Mouse (Mus musculus): Measurements from ENCODE around the gene Adat3. TPM values are rescaled to one million over a fixed set of nuclear protein-coding genes. Genes with fewer than 3 reads are reported as not detected.

The Adat3 gene
- polyA plus RNA-seq, 1 experiment from 2014 or later = 4.8 TPM

DNA sequence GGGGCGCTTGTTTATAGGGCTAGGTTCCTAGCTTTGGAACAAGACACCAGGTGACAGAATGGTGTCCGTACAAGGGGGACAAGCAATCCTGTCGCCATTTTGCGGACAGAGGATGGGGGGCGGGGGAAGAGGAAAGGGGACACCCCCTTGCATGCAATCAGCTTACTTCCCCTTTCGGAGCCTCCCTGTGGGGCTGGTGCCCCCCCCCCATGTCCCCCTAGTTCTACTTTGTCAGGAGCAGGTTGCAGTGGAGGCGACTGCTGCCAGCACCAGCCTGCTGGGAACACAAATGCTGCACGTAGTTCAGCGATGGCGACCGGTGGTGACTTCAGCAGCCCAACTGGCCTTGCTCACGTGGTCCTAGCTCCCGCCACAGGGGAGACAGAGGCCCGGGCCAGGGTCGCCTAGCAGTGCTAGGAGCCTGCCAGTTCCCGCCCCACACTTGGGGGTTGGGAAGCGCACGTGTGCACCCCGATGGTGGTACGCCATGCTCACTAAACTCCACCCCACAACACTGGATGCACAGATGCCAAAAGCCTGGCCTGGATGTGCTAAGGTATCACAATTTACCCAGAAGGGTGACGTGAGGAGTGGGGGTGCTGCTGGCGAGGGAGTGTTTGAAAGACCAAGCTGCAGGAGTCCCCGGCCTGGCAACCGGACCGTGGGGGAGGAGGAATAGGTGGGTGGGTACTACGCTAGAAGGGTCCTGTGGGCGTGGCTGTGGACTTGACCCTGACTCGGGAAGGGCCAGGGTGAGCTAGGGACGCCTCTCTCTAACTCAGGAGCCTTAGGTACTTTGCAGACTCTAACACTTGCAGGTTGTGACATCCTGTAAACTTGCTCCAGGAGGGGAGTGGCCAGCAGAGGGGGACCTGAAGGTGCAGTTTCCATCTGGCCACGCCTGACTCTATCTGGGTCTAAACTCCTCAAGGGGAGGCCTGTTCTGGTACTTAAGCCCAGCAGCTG is 31.5 kb upstream of the Adat3 start:
- Histone ChIP-seq H3K36me3 (ENCODE audit: poor library complexity, severe bottlenecking) (peaks cover 16% of the 10 kb centered on the region), H3K4me1 (peaks cover 69% of the 10 kb centered on the region)

DNA sequence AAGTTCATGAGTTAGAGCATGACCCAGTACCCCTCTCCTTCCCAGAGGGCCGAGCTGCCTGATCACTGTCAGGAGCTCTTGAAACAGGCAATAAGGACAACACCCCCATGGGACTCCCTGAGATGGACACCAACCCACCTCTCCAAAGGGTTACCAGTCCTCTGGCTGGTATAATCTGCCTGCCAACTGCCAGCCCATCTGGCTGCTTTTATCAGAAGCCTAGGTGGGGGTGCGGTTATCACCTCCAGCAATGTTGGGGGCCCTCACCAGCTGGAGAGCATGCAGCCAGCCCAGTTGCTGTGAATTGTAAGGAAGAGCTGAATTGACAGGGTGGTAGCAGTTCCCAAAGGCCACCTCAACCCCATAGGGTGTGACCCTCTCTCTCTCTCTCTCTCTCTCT is 30.2 kb upstream of the Adat3 start:
- no peak overlapping the region for H3K4me3 ChIP-seq
- H3K27ac ChIP-seq = no peak overlapping the region
- H3K36me3 ChIP-seq (ENCODE audit: poor library complexity, severe bottlenecking) = peaks cover 14% of the 10 kb centered on the region
- 87% methylated on average over 2 of the region's 2 CpGs for whole genome bisulfite sequencing
- no peaks in the 10 kb centered on the region for H3K27me3 ChIP-seq
- H3K9ac ChIP-seq = no peak overlapping the region
- H3K4me2 ChIP-seq = no peak overlapping the region
- no peak for ATAC-seq
- H3K4me1 ChIP-seq = peaks cover 62% of the 10 kb centered on the region
- no peaks in the 10 kb centered on the region for H3K9me3 ChIP-seq (replicated peaks)

More for the DNA sequence above, 31.5 kb upstream of the Adat3 start:
- Histone ChIP-seq H3K27me3 (no peaks in the 10 kb centered on the region), H3K9ac (peak overlapping the region; percentile 63), H3K4me3 (peak overlapping the region; percentile 17; the same call in 1 of the 2 replicates), H3K27ac (peak overlapping the region; percentile 31; the same call in 1 of the 2 replicates), H3K9me3 (replicated peaks) (no peaks in the 10 kb centered on the region), H3K4me2 (peak overlapping the region; percentile 52)
- 0 out of 2 replicates have a peak, but pooled peaks have one; percentile 4 for ATAC-seq
- WGBS = 17% methylated on average over 30 of the region's 30 CpGs

DNA sequence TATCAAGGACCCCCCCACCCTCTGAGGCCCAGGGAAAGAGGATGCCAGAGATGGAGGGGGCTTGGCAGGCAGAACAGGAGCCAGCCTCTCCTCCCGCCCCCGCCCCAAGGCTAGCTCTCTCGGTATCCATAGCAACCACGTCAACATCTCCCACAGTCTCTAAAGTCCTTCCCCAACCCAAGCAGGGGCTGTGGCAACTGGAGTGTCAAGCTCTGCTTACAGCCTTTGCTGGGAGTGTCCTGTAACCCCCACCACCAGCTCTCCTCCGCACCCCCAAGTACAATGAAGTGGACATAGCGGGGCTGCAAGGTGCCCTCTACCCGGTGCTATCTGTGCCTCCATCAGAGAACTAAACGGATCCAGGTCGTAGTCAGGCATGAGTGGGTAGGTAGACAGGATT is 28.7 kb upstream of the Adat3 start:
- Histone ChIP-seq H3K27me3 (no peaks in the 10 kb centered on the region), H3K4me2 (peak overlapping the region; percentile 18; the same call in 1 of the 2 replicates), H3K4me3 (no peak overlapping the region), H3K9ac (peak overlapping the region; percentile 43; the same call in 1 of the 2 replicates), H3K36me3 (ENCODE audit: poor library complexity, severe bottlenecking) (no peaks in the 10 kb centered on the region), H3K9me3 (replicated peaks) (no peaks in the 10 kb centered on the region), H3K27ac (no peak overlapping the region), H3K4me1 (peaks cover 68% of the 10 kb centered on the region)
- 57% methylated on average over 9 of the region's 9 CpGs for WGBS
- no peak for ATAC-seq

DNA sequence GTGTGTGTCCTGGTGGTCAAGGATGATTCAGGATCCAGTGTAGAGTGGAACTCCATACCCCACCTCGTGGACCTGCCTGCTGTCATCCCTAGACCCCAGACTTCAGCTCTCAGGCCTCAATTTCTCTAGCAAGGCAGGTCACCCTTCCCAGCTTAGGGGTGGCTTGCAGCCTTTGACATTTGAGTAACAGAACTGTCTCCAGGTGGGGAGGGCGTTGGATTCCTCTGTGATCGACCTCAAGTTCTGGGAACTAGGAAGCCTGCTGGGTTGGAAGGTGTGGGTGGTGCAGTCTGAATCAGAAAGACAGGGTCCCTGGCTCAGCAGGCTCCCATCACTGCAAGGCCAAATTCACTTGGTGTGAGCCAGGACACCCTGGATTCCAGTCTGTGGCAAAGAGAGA is 27.8 kb upstream of the Adat3 start:
- peaks cover 66% of the 10 kb centered on the region for H3K4me1 ChIP-seq
- H3K9ac ChIP-seq = no peak overlapping the region
- no peaks in the 10 kb centered on the region for H3K9me3 ChIP-seq (replicated peaks)
- H3K4me3 ChIP-seq = peak overlapping the region; percentile 74; the same call in 1 of the 2 replicates
- peak overlapping the region; percentile 87; the same call in 1 of the 2 replicates for H3K4me2 ChIP-seq
- 84% methylated on average over 3 of the region's 3 CpGs for WGBS
- no peak for ATAC-seq
- H3K27ac ChIP-seq = no peak overlapping the region
- H3K36me3 ChIP-seq (ENCODE audit: poor library complexity, severe bottlenecking) = no peaks in the 10 kb centered on the region
- no peaks in the 10 kb centered on the region for H3K27me3 ChIP-seq

DNA sequence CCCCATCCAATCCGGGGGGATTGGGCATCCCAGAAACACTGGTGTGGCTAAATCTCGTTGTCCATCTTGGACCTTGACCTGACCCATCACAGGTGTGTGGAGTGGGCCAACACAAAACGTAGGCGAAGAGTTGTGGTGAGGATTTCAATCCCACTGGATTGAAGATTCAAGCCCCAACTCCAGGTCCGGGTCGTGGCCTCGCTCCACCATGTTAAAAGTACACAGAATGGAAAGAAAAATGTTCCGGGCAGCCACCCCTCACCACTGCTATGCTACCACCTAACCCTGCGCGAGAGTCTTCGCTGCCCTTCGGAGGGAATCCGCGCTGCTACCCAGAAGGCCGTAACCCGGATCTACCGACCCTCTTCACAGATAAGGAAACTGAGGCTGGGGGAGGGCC is 26.8 kb upstream of the Adat3 start:
- no peak for ATAC-seq

DNA sequence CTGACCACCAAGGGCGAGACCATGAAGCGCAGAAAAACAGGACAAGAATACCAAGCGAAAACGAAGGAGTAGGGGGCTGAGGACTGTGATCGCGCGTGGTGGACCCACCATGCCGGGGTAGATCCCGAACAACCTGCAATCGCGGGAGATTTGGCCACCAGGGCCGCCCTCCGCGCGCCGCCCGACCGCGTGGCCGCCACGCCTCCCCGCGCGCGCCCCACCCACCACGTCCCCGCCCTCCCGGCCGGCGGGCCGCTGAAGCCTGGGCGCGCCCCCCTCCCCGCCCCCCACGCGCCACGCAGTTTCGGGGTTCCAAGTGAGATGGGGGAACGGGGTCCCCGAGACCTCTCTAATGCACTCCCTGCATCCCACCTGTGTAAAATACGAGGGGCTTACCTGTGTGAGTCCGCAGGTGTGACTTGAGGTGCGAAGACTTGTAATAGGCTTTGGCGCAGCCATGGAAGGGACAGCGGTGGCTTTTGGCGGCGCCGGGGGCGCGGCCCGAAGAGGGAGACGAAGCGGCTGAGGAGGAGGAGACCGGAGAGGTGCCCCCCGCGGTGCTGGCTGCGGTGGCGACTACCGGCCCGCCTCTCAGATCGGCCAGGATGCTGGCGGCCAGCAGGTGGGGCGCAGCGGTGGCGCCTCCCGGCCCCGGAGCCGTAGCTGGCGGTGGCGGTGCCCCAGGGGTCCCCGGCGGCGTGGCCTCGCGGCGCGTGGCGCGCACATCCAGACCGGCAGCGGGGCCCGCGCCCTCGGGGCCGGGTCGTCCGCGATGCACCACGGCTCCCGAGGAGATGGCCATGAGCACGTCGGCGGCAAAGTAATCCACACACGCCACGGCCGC is 26.1 kb upstream of the Adat3 start:
- Histone ChIP-seq H3K4me3 (peak overlapping the region; percentile 74), H3K27me3 (no peaks in the 10 kb centered on the region), H3K4me1 (peaks cover 53% of the 10 kb centered on the region), H3K36me3 (ENCODE audit: poor library complexity, severe bottlenecking) (no peaks in the 10 kb centered on the region), H3K4me2 (peak overlapping the region; percentile 87), H3K9me3 (replicated peaks) (no peaks in the 10 kb centered on the region), H3K27ac (peak overlapping the region; percentile 87), H3K9ac (peak overlapping the region; percentile 82)
- under 1% methylated on average over 59 of the region's 96 CpGs for WGBS
- ATAC-seq = peak; percentile 9

More for the DNA sequence above, 26.8 kb upstream of the Adat3 start:
- Histone ChIP-seq H3K4me3 (peak overlapping the region; percentile 74), H3K27me3 (no peaks in the 10 kb centered on the region), H3K4me1 (peaks cover 59% of the 10 kb centered on the region), H3K27ac (no peak overlapping the region), H3K9me3 (replicated peaks) (no peaks in the 10 kb centered on the region), H3K36me3 (ENCODE audit: poor library complexity, severe bottlenecking) (no peaks in the 10 kb centered on the region), H3K9ac (peak overlapping the region; percentile 82), H3K4me2 (peak overlapping the region; percentile 87)
- 19% methylated on average over 17 of the region's 17 CpGs for WGBS

DNA sequence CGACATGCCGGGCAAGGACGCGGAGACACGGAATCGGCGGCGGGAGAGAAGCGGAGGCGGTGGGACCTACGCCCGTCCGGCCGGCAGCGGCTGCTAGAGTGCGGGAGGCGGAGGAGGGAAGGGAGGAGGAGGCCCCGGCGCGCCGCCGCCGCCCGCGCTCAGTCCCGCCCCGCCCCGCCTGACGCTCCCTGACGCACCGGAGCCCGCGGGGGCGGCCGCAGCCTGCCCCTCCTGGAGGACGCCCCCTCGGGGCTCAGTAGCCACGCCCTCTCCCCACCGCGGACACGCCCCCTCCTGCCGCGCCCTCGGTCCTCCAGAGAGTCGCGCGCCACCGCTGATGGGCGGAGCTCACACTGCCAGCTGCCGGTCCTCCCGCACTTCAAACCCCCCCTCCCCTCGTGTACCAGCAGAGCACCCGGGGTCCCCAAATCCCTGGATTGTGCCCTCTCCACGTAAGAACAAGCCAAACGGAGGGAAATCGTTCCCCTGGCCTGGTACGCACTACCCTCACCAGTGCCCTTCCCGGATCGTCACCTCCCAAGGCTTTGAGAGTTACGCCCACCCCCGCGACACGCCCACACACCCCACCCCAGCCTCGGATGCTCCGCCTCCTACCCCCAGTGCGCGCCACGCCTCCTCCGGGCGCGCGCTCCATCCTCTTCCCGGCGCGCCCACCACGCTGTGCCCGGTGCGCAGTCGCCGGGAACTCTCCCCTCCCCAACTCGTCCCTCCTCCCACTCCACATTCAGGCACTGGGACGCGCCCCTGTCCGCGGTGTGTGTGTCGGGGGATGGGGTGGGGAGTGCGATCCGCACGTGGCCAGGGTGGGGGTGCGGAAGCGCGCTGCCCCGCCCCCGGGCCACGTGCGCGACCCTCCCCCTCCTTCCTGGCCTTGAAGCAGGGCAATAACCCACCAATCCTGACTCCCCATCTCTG is 25.2 kb upstream of the Adat3 start, which contains the start of gene Klf16:
Klf16 (minus strand) TSS at position 127 of the 936 bp plus-strand sequence.
- ATAC-seq = peak; percentile 83
- Histone ChIP-seq H3K9ac (peak within 1 kb of the TSS; percentile 82), H3K9me3 (replicated peaks) (no peaks in the 10 kb centered on the region), H3K4me3 (peak within 1 kb of the TSS; percentile 74), H3K4me1 (peaks cover 44% of the 10 kb centered on the region), H3K27me3 (no peaks in the 10 kb centered on the region), H3K27ac (peak within 1 kb of the TSS; percentile 87), H3K4me2 (peak within 1 kb of the TSS; percentile 87), H3K36me3 (ENCODE audit: poor library complexity, severe bottlenecking) (no peaks in the 10 kb centered on the region)
- WGBS = under 1% methylated on average over 63 of the region's 97 CpGs

DNA sequence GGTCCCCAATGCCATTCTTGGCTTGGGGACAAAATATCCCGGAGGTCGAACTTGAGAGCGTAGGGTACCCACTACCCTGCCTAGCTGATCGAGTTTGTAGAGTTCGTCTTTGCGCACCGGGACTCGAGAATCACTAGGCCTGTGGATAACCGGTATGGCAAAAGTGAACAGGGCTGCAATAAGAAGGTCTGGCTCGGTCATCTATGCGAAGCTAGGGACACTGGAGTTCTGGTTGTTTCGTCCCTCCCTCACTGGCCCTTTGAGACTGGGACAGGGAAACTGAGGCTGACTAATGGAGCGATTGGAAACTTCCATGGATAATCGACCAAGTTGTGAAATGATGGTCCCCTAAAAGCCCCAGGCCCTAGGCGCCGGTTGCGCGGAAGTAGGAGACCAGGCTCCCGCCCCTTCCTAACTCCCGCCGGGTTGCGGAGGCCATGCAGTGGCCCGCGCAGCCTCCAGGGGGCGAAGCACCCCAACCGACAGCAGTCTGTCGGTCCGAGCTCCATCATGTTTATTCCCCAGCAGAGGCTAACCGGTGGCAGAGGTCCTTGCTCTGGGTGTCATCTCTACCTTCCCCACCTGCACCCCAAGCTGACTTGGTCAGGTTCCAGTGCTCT is 24.4 kb upstream of the Adat3 start:
- no peaks in the 10 kb centered on the region for H3K9me3 ChIP-seq (replicated peaks)

DNA sequence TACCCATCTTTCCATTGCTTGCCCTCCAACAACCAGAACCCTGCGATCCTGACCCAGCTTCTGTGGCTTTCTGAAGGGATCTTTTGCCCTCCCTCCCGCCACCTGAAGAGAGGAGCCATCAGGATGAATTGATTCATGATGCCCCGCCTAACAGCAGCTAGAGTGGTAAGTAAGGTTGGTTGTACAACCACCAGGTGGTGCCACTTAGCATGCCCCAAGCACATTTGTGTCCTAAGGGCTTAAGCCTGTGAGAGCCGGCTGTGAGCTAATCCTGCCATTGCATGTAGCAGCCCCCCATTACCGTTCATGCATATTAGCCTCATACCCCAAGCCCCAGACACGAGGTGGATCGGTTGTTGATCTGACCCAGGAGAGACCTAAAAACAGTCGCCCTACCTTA is 23.8 kb upstream of the Adat3 start:
- Histone ChIP-seq H3K9ac (no peak overlapping the region), H3K9me3 (replicated peaks) (no peaks in the 10 kb centered on the region), H3K4me2 (peak overlapping the region; percentile 87), H3K27ac (no peak overlapping the region), H3K4me3 (no peak overlapping the region), H3K36me3 (ENCODE audit: poor library complexity, severe bottlenecking) (peaks cover 9% of the 10 kb centered on the region), H3K27me3 (no peaks in the 10 kb centered on the region), H3K4me1 (peaks cover 38% of the 10 kb centered on the region)
- ATAC-seq = no peak
- 8% methylated on average over 8 of the region's 8 CpGs for WGBS

More for the DNA sequence above, 24.4 kb upstream of the Adat3 start:
- peaks cover 2% of the 10 kb centered on the region for H3K36me3 ChIP-seq (ENCODE audit: poor library complexity, severe bottlenecking)
- WGBS = under 1% methylated on average over 29 of the region's 29 CpGs
- H3K9ac ChIP-seq = peak overlapping the region; percentile 82
- H3K4me2 ChIP-seq = peak overlapping the region; percentile 87
- ATAC-seq = peak; percentile 23; the same call in 1 of the 2 replicates
- peak overlapping the region; percentile 74 for H3K4me3 ChIP-seq
- H3K27ac ChIP-seq = peak overlapping the region; percentile 87
- peaks cover 41% of the 10 kb centered on the region for H3K4me1 ChIP-seq
- no peaks in the 10 kb centered on the region for H3K27me3 ChIP-seq

DNA sequence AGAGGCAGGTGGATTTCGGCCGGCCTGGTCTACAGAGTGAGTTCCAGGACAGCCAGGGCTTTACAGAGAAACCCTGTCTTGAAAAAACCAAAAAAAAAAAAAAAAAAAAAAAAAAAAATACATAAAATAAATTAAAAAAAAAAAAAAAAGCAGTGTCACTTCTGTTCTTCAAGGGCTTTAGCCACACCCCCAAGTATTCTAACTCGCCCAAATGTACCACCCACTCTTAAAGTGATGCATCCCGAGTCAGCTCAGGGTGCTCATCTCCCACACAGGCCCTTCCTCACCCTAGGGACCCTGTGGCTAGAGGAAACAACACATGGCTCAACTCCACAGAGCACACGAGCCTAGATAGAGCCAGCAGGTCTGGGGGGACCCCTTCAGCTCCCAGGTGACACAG is 19.6 kb upstream of the Adat3 start:
- no peaks in the 10 kb centered on the region for H3K27me3 ChIP-seq
- ATAC-seq = no peak
- no peak overlapping the region for H3K4me2 ChIP-seq
- H3K4me3 ChIP-seq = no peak overlapping the region
- no peak overlapping the region for H3K9ac ChIP-seq
- WGBS = 85% methylated on average over 5 of the region's 5 CpGs
- no peaks in the 10 kb centered on the region for H3K9me3 ChIP-seq (replicated peaks)
- H3K4me1 ChIP-seq = peaks cover 19% of the 10 kb centered on the region
- H3K27ac ChIP-seq = no peak overlapping the region
- H3K36me3 ChIP-seq (ENCODE audit: poor library complexity, severe bottlenecking) = peaks cover 39% of the 10 kb centered on the region

All from forebrain, embryonic 13.5 days (tissue).